Mouse (Mus musculus): ENCODE measurements around the gene Rnf150.

- no peak for TF ChIP-seq CTCF (IDR thresholded peaks at IDR 0.05; ENCODE audit: control insufficient read depth, insufficient read depth, insufficient read length)
- no peak for TF ChIP-seq MYOG (IDR thresholded peaks at IDR 0.05; ENCODE audit: control insufficient read depth, extremely low read depth, insufficient read length)
- TF ChIP-seq USF1 (IDR thresholded peaks at IDR 0.05; ENCODE audit: low read depth) = no peak
These were observed 110.2 kb downstream of the Rnf150 start for GRCm38 (mm10) chr8:82973331-82973730.

Measured in C2C12 (cell line).